Mouse (Mus musculus) erythroblast, embryonic 14.5 days (primary cell): Measurements from ENCODE around the gene M6pr.

Source experiments
- GATA1 ChIP-seq: IDR thresholded peaks from 2 replicates; pipeline ENCODE4 v1.6.1; 2012; ENCODE audit warnings: low read length, inconsistent platforms, mixed read lengths
- TAL1 ChIP-seq: IDR thresholded peaks from 3 replicates; pipeline ENCODE4 v1.6.1; 2012; ENCODE audit warnings: low read length, inconsistent platforms, mixed read lengths

- TF ChIP-seq TAL1 (no peak), GATA1 (no peak)
Measured at GRCm38 (mm10) chr6:122344386-122345116, 36.0 kb downstream of the M6pr start.
